ENCODE assay signal across 7 mouse cellular contexts in the genomic region with DNA sequence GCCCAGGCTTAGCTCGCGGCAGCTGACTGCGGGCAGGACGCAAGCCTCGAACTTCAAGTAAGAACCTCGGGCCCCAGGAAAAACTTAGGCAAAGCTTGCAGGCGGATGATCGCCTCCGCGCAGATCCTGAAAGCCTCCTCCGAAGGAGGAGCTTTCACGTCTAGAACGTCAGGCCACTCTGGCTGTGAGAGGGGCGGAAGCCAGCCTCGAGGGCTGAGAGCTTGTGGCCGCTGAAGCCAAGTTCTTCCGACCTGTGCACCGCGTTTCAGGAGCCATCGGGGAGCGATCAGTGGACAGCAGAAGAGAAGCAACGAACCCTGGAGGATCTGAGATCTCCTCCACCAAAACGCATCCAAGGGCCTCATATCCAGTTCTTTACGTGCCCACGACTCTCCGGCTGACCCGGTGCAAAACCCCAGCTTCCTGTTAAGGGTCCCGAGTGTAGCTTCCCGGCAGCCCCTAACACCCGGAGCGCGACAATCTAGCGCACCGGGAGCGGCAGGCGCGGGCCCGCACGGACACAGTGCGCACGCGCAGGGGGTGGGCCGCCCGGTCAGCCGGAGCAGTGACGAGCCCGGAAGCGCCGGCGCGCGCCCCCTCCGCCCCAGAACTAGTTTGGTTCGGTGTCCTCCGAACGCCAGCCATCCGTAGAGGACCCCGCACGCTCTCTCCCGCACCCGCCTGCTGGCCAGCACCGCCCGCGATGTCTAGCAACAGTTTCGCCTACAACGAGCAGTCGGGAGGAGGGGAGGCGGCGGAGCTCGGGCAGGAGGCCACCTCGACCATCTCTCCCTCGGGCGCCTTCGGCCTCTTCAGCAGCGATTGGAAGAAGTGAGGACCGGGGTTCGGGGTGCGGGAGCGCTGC. TPM values are rescaled to one million over a fixed set of nuclear protein-coding genes. Genes with fewer than 3 reads are reported as not detected.
A peak's percentile ranks its signal among the peaks of the same experiment; 100 is the strongest.
DNase-seq lines count a peak whose midpoint lies in the region; ATAC-seq lines count a peak whose summit lies in the region.

Gene Ap3b1 (plus strand): TSS at position 560 of the 865 bp plus-strand sequence.

- ATAC-seq in inflammation-experienced regulatory T-cells, adult 6 months: peak; percentile 90

- intact Hi-C loops in gastrocnemius, postnatal 14 days (cut with DNase I; ENCODE audit: low total_unique reads): loop anchor here (5.0 kb wide), 1 partner anchor 71 kb away; the partner anchor contains the start of gene Scamp1
- intact Hi-C loops in left cerebral cortex, postnatal 25 days (cut with DNase I): loop anchor here (2.0 kb wide), 1 partner anchor 74 kb away; the partner anchor contains the start of gene Scamp1

- no peaks in the 10 kb centered on the region for H3K9me3 ChIP-seq in midbrain, embryonic 10.5 days (replicated peaks)

- peak within 1 kb of the TSS; percentile 87 for H3K4me3 ChIP-seq in midbrain, embryonic 10.5 days

- DNase-seq in adrenal gland, adult 18-20 months (ENCODE audit: low spot score in 2 of 2): peak; percentile 88 to 93
- peak; percentile 93 for DNase-seq in embryo, embryonic 10.5 days (ENCODE audit: low spot score)
- DNase-seq in gastrocnemius, postnatal 14 days: peak; percentile 93
- peak; percentile 87 to 88 for DNase-seq in left cerebral cortex, postnatal 25 days (ENCODE audit: low spot score in 2 of 2)
- peak; percentile 92 for DNase-seq in midbrain, embryonic 10.5 days (ENCODE audit: low spot score)
- DNase-seq in right cerebral cortex, postnatal 4 days: peak; percentile 90

- peaks cover 24% of the 10 kb centered on the region for H3K4me1 ChIP-seq in midbrain, embryonic 10.5 days

- 1% methylated on average over 79 of the region's 79 CpGs for WGBS in midbrain, embryonic 10.5 days

- peaks cover 8% of the 10 kb centered on the region; the same call in 1 of the 2 replicates for H3K36me3 ChIP-seq in midbrain, embryonic 10.5 days

- H3K27me3 ChIP-seq in midbrain, embryonic 10.5 days (ENCODE audit: low read depth, poor library complexity, severe bottlenecking): no peaks in the 10 kb centered on the region

- H3K27ac ChIP-seq in midbrain, embryonic 10.5 days (replicated peaks): peak within 1 kb of the TSS; percentile 94

RNA-seq across cellular contexts. Expression of gene Ap3b1, which starts in this region (rescaled TPM):
- total RNA-seq in adrenal gland, adult 18-20 months (2021): 10 to 100 TPM; 42.7 to 47.1 TPM
- total RNA-seq in gastrocnemius, postnatal 14 days (2021): 10 to 100 TPM; 18.6 to 19.3 TPM
- polyA plus RNA-seq in inflammation-experienced regulatory T-cells, adult 6 months (2017; shearing (Covaris generic)): 10 to 100 TPM; 36.2 to 40.6 (median 39.9) TPM
- 10 to 100 TPM; 43.2 to 43.9 TPM for total RNA-seq in left cerebral cortex, postnatal 25 days (2021)
- 35.6 and 37.5 TPM in 2 replicates for polyA plus RNA-seq in midbrain, embryonic 10.5 days (2016; fragmentation: Nextera tagmentation; extraction: Ambion mirVana)

Comparison
In these comparisons a context has a peak if more than half of its experiments do, and no peak if none do; other contexts are left out.
1. Peak in every context shown above with its lines: DNase-seq, ATAC-seq, H3K4me3 ChIP-seq and H3K27ac ChIP-seq.